Mouse (Mus musculus): ENCODE data around the gene Paqr4.
A peak's percentile ranks its signal among the peaks of the same experiment; 100 is the strongest.

The Paqr4 gene

GRCm38 (mm10) chr17:23725477-23725876 is 15.2 kb downstream of the Paqr4 start:
- no peak for DNase-seq

- DNase-seq, result no peak
These were observed 18.1 kb downstream of the Paqr4 start, which contains the start of gene 1520401A03Rik for GRCm38 (mm10) chr17:23722376-23723125. Gene 1520401A03Rik (minus strand): TSS chr17:23722783.

GRCm38 (mm10) chr17:23721886-23722285 is 18.8 kb downstream of the Paqr4 start:
- DNase-seq, result no peak

GRCm38 (mm10) chr17:23719455-23719854 is 21.2 kb downstream of the Paqr4 start:
- DNase-seq, result no peak

GRCm38 (mm10) chr17:23717003-23717402 is 23.7 kb downstream of the Paqr4 start:
- no peak for DNase-seq

GRCm38 (mm10) chr17:23706212-23706611 is 34.5 kb downstream of the Paqr4 start:
- peak; percentile 70 for DNase-seq

GRCm38 (mm10) chr17:23705525-23706104 is 35.1 kb downstream of the Paqr4 start:
- DNase-seq, result no peak

- DNase-seq, result peak; percentile 42
These were observed 35.9 kb downstream of the Paqr4 start for GRCm38 (mm10) chr17:23704741-23705140.

- peak; percentile 28 for DNase-seq
These were observed 37.4 kb downstream of the Paqr4 start for GRCm38 (mm10) chr17:23703301-23703700.

- peak; percentile 94 for DNase-seq
These were observed 40.6 kb downstream of the Paqr4 start for GRCm38 (mm10) chr17:23700079-23700478.

- DNase-seq, result peak; percentile 47
These were observed 41.3 kb downstream of the Paqr4 start for GRCm38 (mm10) chr17:23699131-23700077.

GRCm38 (mm10) chr17:23695801-23696200 is 44.9 kb downstream of the Paqr4 start:
- no peak for DNase-seq

- no peak for DNase-seq
These were observed 46.2 kb downstream of the Paqr4 start for GRCm38 (mm10) chr17:23694491-23694890.

Measured in right cerebral cortex, adult 18-20 months (tissue).